Mouse (Mus musculus) gastrocnemius, adult 2 months (tissue): ENCODE measurements around the gene Olfr1424. TPM values are rescaled to one million over a fixed set of nuclear protein-coding genes. Genes with fewer than 3 reads are reported as not detected.
"Not testable (repeated sequence)": the region's sequence is repeated elsewhere in the genome, so short reads cannot be mapped to it uniquely, and the experiment has no call there.

Experiments
- DNase-seq: peaks from one replicate; pipeline ENCODE4 v3.0.0; 2022
- H3K27ac ChIP-seq: fragments of 200-600 bp; 2 replicates; pipeline ENCODE4 v1.8.1; 2022; ENCODE audit warnings: mild to moderate bottlenecking
- H3K4me3 ChIP-seq: fragments of 200-600 bp; 2 replicates; pipeline ENCODE4 v1.8.1; 2022; ENCODE audit warnings: mild to moderate bottlenecking, moderate library complexity
- CTCF ChIP-seq: fragments of 200-600 bp; IDR thresholded peaks from 2 replicates; pipeline ENCODE4 v1.8.1; 2022; ENCODE audit warnings: antibody characterized with exemption, mild to moderate bottlenecking, moderate library complexity
- intact Hi-C: fragments of 180-260 bp; cut with DNase I; formaldehyde crosslinking; loops from one replicate; pipeline ENCODE4 v1.15.1; 2025
- long read RNA-seq, 2 experiments: library from polyadenylated mRNA; stranded (forward); transcript quantifications; one replicate each; pipeline ENCODE4 v2.0.0; 2021
- total RNA-seq, 2 experiments: library from RNA; stranded (reverse); gene quantifications; 2 replicates each; pipeline ENCODE4 v1.2.3; 2021

The Olfr1424 gene
- not detected for total RNA-seq
- long read RNA-seq, experiment 1: 0 reads
- long read RNA-seq, experiment 2: 0 reads

DNA sequence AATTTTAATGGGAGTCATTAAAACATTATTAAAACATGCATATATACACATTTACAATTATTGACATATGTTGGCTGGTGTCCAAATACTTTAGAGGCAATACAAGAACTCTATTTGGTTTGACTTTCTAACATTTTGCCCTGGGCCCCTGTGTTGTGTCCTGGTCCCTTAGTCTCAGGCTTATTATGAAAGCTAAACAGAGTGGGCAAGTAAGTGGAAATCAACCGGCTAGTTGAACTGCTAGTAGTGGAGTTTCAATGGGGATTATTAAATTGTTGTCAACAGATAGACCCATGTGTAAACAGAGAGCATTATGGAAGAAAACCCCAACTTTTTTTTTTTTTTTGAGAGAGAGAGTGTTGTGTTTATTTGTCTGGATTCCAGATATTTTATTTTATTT lies at the start of gene Olfr1424:
Gene Olfr1424 (minus strand): TSS at position 101 of the 400 bp plus-strand sequence.
- H3K27ac ChIP-seq, H3K4me3 ChIP-seq, intact Hi-C loops, DNase-seq: not testable (repeated sequence)

DNA sequence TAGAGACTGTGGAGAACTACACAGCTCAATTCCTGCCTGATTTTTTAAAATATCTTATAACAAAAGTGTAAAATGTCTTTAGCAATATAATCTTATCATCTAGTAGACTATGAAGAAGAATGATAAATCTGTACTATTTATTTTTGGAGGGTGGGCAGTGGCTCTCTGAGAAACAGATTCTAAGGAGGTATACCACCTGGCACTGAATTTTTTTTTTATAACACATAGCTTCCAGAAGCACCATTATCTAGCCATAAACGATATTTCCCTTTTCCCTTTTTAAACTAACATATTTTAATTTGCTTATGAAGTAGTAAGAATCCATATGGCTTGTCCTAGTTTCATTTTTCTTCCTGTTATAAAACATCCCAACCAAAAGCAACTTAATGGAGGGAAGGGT lies 42.1 kb upstream of the Olfr1424 start:
- no peak overlapping the region for H3K4me3 ChIP-seq
- TF ChIP-seq CTCF: no peak
- intact Hi-C loops: no loop called here
- H3K27ac ChIP-seq: no peak overlapping the region
- DNase-seq: no peak

DNA sequence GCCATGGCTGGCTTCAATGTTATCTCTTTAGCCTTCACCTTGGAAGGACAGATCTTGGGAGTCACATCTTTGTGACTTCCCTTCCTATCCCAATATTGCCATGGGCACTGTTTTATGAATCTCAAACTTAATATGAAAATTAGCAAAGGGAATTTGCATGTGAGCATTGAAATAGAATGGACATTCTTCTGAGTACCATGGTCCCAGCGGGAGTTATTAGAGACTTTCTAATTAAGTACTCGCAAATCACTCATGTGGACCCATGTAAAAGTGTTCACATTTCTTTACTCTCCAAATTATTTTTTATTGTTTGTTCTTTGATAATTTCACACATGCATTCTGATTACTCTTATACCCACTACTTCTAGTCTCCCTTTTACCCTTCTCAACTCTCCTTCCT lies 40.8 kb upstream of the Olfr1424 start, which contains the start of gene Olfr1427:
Gene Olfr1427 (minus strand): TSS at position 101 of the 400 bp plus-strand sequence.
- no peak within 1 kb of the TSS for H3K27ac ChIP-seq
- intact Hi-C loops: no loop called here
- no peak within 1 kb of the TSS for H3K4me3 ChIP-seq
- no peak for TF ChIP-seq CTCF
- DNase-seq: no peak

DNA sequence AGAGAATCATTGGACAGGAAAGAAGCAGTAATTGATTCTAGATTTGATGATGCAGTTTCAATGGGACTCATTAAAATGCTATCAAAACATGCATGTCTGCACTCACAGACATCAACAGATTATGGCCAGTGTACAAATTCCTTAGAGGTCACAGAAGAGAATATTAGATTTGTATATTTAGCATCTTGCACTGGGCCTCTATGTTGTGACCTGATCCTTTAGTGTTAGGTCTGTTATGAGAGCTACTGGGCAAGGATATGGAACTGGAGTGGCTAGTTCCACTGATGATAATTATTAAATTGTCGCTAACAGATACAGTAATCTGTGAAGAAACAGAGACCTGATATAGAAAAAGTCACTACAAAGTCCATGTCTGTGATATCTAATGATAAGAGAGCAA lies 29.4 kb upstream of the Olfr1424 start, which contains the start of gene Olfr1426:
Gene Olfr1426 (minus strand): TSS at position 101 of the 400 bp plus-strand sequence.
- intact Hi-C loops: no loop called here
- Histone ChIP-seq H3K4me3 (no peak within 1 kb of the TSS), H3K27ac (no peak within 1 kb of the TSS)
- DNase-seq: no peak
- TF ChIP-seq CTCF: no peak

DNA sequence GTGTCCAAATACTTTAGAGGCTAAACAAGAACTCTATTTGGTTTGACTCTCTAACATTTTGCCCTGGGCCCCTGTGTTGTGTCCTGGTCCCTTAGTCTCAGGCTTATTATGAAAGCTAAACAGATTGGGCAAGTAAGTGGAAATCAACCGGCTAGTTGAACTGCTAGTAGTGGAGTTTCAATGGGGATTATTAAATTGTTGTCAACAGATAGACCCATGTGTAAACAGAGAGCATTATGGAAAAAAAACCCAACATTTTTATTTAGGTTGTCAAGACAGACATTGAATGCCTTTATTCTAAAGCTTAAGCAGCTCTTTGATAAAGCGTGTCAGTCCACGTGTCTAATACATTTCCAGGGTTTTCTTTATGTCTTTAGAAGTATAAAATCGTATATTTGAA lies 15.1 kb upstream of the Olfr1424 start, which contains the start of gene Olfr1425:
Gene Olfr1425 (minus strand): TSS at position 101 of the 400 bp plus-strand sequence.
- intact Hi-C loops, DNase-seq, H3K27ac ChIP-seq, H3K4me3 ChIP-seq: not testable (repeated sequence)

DNA sequence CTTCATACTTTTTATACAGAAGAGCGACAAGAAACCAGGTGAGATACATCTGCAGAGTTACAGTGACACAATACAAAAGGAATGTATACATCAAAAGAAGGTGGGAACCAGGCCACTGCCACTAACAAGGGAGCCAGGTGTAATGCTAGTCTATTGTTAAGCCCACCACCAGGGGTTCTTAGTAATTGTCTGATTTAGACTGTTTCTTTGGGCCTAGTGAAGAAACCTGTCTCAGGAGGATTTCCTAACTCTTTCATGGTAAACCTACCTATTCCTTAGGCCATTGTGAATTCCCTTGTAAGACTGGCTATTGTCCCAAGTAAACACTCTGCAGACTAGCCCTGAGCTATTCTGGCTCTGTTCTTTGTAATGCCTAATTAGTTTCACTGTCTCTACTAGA lies 7.1 kb upstream of the Olfr1424 start:
- DNase-seq, H3K27ac ChIP-seq, H3K4me3 ChIP-seq, intact Hi-C loops: not testable (repeated sequence)

DNA sequence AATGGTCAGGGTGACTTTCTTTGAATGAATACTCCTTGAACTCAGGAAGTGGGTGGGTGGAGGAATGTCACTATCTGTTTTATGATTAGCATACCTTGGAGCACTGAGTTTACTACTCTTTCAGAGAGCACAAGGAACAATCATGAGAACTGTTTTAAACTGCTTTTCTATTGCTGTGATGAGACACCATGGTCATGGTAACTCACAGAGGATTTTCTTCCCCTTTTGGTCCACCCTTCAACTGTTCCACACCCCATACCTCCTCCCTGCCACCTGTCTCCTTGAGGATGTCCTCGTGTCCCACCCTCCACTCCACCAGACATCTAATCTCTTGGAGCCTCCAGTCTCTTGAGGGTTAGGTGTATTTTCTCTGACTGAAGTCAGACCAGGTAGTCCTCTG lies 5.3 kb upstream of the Olfr1424 start:
- H3K27ac ChIP-seq, intact Hi-C loops, H3K4me3 ChIP-seq, DNase-seq: not testable (repeated sequence)

DNA sequence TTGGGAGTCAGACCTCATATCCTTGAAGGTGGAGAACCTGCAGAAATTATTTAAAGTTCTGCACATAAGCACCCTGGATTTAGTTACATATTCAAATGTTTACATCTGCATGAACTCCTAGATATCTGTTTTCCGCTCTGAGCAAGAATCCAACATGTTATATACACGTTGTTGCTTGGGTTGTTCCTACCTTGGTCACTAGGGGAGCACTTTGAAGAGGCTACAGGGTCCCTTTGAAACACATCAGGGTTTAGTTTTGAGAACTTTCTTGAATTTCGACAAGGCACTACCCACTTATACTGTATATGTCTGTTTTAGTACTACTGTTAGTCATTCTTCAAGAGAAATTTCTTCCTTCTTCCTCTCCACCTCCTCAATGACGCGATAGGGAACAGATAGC lies 19.3 kb downstream of the Olfr1424 start:
- no peak for DNase-seq
- no peak for TF ChIP-seq CTCF
- intact Hi-C loops: no loop called here
- Histone ChIP-seq H3K4me3 (no peak overlapping the region), H3K27ac (no peak overlapping the region)

DNA sequence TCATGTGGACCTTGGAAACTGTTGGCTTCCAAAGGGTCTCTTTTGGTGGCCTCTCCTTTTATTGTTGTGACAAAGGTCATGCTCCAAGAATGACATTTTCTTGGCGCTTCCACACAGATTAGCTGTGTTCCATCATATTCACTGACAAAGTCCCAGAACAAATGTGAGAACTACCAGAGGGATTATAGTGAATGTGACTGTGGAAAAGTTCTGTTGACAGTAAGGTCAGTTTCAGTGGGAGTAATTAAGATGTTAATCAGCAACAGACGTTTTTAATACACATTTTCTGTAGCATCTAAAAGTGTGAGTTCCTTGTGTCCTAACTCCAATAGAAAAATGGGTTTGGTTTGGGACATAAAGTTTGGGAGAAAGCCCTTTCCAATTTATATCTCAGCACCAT lies 21.3 kb downstream of the Olfr1424 start, which contains the start of gene Olfr1423:
Gene Olfr1423 (minus strand): TSS at position 101 of the 400 bp plus-strand sequence.
- TF ChIP-seq CTCF: no peak
- DNase-seq: no peak
- H3K4me3 ChIP-seq: no peak within 1 kb of the TSS
- no peak within 1 kb of the TSS for H3K27ac ChIP-seq
- intact Hi-C loops: no loop called here

DNA sequence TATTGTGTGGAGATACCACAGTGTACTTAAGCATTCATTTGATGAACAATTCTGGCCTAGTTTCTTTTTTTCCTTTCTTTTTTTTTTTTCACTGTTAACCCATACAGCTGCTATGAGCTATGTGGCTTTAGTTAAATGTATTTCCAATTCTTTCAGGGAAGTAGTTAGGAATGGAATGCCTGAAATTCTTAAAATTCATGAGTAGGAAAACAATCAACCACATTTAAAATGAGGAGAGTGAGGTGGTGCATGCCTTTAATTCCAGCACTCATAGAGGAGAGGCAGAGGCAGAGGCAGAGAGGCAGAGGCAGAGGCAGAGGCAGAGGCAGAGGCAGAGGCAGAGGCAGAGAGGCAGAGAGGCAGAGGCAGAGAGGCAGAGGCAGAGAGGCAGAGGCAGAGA lies 24.8 kb downstream of the Olfr1424 start:
- H3K4me3 ChIP-seq: no peak overlapping the region
- intact Hi-C loops: no loop called here
- DNase-seq: no peak
- H3K27ac ChIP-seq: no peak overlapping the region
- TF ChIP-seq CTCF: no peak

DNA sequence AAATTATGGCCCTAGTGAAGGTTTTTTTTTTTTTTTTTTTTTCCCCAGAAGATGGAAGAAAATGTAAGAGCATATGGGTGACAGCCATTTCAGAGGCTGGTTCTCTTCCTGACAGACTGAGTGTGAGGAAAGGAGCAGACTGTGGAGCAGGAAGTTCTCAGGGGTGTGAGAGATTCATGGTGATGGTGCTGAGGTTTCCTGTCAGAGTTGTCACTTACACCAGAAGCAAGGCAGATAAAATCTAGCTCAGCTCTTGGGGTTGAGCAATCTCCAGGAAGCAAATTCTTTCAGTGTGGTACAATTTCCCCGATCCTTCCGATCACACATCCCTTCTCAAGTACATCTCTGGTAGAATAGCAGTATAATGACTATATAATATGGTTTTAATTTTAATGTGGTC lies 35.9 kb downstream of the Olfr1424 start:
- H3K27ac ChIP-seq: no peak overlapping the region
- no peak overlapping the region for H3K4me3 ChIP-seq
- DNase-seq: no peak
- no peak for TF ChIP-seq CTCF
- intact Hi-C loops: no loop called here

DNA sequence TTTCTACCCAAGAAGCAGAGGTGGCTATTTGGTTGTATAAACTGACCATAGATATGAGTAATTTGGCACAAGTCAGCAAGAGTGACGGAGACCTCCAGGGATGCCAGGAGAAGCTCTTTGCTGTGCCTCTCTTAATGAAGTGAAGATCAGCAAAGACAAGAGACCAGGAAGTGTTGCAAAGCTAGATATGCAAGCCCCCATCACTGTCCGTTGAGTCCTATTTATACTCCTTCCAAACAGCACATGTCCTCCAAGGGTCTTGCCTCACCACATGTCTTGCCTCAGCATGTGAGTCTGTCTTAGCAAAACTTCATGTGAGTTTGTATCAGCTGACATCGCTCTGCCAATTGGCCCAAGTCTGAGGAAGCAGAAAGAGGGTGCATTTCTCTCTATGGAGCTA lies 37.1 kb downstream of the Olfr1424 start:
- no peak for DNase-seq
- Histone ChIP-seq H3K27ac (no peak overlapping the region), H3K4me3 (no peak overlapping the region)
- intact Hi-C loops: no loop called here
- TF ChIP-seq CTCF: no peak

DNA sequence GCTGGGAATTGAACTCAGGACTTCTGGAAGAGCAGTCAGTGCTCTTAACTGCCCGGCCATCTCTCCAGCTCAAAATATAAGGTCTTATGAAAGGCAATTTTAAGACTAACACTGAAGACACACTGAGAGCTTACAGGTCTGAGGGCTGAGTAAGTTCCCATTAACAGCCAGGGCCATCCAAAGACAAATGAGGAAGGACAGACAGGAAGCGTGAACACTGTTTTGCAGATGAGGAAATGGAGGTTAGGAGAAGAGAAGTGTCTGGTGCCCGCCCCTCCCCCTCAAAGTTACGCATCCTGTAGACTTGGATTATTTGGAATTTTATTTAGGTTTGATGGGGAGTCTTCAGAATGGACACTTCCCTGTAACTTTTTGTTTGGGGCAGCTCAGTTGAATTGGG lies 38.3 kb downstream of the Olfr1424 start:
- intact Hi-C loops: no loop called here
- no peak overlapping the region for H3K4me3 ChIP-seq
- DNase-seq: no peak
- no peak for TF ChIP-seq CTCF
- H3K27ac ChIP-seq: no peak overlapping the region

DNA sequence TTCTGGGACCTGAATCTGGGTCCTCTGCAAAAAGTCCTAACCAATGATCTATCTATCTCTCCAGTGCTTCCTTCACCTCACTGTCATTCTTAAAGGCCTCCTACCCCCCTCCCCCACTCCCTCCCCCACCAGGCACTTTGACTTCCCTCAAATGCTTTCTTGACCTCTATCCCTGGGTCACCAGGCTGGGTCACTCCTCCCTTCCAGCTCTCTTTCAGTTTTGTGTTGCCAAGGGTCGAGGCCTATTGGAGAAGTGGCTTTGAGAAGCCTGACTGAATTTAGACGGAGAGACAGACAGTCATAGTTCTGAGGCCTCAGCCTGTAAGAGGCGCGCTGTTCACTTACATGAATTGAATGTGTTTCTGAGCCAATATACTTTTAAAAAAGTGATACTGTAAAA lies 46.3 kb downstream of the Olfr1424 start:
- TF ChIP-seq CTCF: no peak
- intact Hi-C loops: no loop called here
- no peak for DNase-seq
- H3K27ac ChIP-seq: no peak overlapping the region
- H3K4me3 ChIP-seq: no peak overlapping the region
